Mouse (Mus musculus): ENCODE data around the gene Ube2e2.
"Not testable (repeated sequence)": the region's sequence is repeated elsewhere in the genome, so short reads cannot be mapped to it uniquely, and the experiment has no call there.

Gene Ube2e2

GRCm38 (mm10) chr14:18637739-18638138 is 256.3 kb downstream of the Ube2e2 start:
- no peak for DNase-seq (ENCODE audit: extremely low spot score, low spot score)

GRCm38 (mm10) chr14:18628170-18628569 is 265.9 kb downstream of the Ube2e2 start:
- DNase-seq (ENCODE audit: extremely low spot score, low spot score), result no peak

DNA sequence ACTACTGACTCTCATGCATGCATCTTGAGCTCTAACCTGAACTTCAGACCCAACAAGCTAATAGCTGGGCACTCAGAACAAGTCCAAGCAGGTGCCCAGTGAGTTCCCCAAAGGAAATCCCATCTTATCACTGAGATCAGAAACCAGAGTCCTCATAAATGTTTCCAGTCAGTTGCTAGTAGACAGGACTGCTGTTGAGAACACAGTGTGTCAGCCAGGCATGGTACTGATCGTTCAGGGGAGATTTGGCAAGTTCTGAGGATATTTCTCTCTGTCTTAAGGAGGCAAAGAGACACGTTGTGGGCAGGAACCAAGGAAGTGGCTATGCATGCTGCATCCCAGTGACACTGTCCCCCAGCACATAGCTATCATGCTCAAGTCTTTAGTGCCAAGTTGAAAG is 275.5 kb downstream of the Ube2e2 start:
- DNase-seq (ENCODE audit: extremely low spot score, low spot score), result no peak

DNA sequence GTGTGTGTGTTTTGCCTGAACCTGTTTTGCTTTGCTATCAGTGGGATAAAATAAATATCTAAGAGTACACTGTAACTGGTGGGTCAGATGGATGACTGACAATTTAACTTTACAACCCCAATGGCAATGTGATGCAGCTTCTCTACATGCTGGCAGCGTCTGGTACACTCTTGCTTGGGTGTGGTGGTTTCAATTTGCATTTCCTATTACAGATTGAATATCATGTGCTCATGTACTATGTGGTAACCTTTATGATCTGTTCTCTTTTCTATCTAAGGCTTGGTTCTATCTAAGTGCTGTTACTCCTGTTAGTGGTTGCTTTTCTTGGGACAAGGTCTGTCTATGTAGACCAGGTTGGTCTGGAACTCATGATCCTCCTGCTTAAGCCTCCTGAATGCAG is 292.1 kb downstream of the Ube2e2 start:
- DNase-seq (ENCODE audit: extremely low spot score, low spot score), result no peak

DNA sequence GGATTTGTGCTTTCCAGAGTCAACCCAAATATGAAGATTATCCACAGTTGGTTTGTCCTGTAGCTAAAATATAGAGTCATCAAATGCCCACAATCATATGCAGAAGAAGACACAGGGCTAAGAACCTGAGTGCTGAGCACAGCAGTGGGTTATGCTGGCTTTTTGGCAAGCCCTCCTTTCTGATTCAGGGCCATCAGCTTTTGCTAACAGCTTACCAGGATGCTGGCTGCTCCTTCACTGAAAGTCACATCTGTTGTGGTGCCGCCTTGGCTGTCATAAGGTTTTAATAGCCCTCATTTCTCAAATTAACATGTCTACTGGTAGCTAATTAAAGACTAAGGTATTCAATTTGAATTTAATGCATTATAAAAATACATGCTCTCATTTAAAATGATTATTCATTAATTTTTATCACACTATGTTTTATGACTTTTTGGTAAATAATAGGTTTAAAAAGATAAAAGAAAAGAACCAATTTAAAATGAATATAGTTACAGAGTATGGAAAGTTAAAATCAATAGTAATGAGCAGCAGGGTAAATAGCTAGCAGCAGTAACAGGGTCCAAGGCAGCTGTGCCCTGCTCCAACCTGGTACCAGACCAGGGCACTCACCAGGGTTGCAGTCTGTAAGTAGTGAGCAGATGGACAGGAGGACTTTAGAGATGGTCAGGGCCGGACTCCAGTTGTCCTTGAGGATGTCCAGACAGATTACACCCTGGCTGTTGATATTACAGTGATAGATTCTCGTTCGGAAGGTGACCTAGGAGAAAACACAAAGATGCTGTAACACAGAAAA is 307.6 kb downstream of the Ube2e2 start:
- no peak for DNase-seq (ENCODE audit: extremely low spot score, low spot score)

GRCm38 (mm10) chr14:18581735-18582134 is 312.3 kb downstream of the Ube2e2 start:
- no peak for DNase-seq (ENCODE audit: extremely low spot score, low spot score)

- no peak for DNase-seq (ENCODE audit: extremely low spot score, low spot score)
Observed at GRCm38 (mm10) chr14:18574756-18575155, 319.3 kb downstream of the Ube2e2 start.

- no peak for DNase-seq (ENCODE audit: extremely low spot score, low spot score)
Observed at GRCm38 (mm10) chr14:18574130-18574721, 319.8 kb downstream of the Ube2e2 start.

DNA sequence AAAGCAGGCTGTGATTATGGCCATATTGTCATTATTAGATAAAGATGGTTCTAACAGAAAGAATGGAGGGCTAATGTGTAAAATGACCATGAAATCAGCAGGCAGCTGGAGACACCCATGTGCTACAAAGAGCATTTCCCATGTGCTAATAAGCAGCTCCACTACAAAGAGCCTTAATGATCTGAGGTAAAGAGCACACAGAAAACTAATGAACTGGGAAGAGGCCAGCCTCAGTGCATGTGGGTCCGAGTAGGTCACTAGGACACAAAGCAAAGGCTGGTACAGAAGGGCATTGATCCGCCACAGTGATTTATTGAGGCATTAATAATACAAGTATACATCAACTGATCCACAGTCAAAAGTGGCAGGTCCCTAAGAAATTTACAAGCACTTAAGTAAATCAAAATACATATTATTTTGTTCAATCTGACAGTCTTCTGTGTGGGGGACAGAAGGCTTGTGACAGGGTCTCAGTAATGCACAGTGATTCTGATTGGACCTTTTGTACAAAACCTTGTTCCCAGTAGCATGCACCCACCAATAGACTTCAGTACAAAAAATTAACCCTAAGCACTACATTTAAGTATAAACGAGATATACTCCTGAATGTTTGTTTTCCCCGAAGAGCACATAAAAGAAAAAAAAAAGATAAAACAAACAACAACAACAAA is 320.6 kb downstream of the Ube2e2 start:
- DNase-seq (ENCODE audit: extremely low spot score, low spot score), result no peak

DNA sequence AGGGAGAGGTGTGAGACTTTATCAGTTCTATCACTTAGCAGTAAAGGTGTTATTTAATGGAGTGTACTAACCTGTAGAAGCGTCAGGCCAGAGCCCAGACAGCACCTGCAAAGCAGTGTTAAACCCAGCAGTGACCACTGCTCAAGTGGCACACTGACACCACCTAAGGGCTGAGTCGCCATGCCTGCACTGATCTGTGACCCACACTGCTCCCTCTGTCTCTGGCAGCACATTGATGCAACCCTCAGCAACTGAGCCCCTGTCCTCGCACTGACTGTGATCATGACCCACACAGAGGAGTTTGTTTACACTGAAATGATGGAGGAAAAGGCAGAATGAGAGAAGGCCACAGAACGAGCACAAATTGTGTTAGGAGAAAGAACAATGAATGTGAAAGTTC is 321.2 kb downstream of the Ube2e2 start:
- no peak for DNase-seq (ENCODE audit: extremely low spot score, low spot score)

DNA sequence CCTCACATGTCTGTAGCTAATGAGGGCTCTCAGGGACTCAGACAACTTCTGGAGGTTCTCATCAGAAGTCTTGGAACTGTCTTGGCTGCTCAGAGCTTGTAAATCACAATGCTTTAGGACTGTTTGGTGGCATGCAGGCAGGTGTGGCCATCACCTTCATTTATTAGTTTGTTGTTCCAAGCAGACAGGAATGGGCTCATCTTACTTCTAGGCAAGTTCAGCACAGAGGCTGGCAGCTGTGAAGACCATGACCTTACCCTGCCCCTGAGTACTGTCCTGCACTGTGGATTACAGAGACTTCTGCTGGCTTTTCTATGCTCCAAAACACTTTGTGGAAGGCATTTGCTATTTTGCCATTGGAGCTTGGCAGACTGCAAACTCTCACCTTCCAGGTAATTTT is 324.5 kb downstream of the Ube2e2 start:
- DNase-seq (ENCODE audit: extremely low spot score, low spot score), result no peak

DNA sequence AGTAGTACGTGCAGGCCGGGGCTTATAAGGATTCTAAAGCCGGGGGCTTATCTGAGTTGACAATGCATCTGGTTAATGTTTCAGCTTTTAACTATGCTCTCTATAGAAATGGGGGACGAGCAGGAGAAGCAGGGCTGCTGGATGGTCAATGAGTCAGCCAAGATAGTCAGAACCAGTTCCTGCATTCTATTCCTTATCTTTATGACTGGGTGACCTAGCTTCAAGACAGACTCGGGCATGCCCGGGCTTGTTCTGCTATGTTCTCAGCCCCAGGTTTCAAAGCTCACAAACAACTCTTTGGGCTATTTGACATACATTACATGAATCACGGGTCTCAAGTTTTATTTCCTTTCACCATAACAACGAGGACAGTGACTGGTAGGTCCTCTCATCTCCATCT is 329.1 kb downstream of the Ube2e2 start:
- DNase-seq (ENCODE audit: extremely low spot score, low spot score), result not testable (repeated sequence)

GRCm38 (mm10) chr14:18555287-18555686 is 338.8 kb downstream of the Ube2e2 start:
- DNase-seq (ENCODE audit: extremely low spot score, low spot score), result no peak

DNA sequence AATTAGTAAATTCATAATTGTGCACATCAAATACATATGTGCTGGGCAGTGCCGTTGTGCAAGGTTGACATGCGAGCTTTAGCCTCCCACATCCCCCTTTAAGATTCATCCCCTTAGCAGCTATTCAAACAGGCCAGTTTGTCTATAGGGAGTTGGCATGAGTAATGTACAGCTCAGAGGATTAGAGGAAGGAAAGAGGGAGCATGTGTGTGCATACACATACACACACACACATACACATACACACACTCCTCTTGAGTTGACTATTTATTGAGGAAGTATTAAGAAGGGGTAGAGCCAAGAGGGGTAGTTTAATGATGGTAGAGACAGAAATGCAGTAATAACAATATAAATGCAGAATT is 339.5 kb downstream of the Ube2e2 start:
- DNase-seq (ENCODE audit: extremely low spot score, low spot score), result no peak

DNA sequence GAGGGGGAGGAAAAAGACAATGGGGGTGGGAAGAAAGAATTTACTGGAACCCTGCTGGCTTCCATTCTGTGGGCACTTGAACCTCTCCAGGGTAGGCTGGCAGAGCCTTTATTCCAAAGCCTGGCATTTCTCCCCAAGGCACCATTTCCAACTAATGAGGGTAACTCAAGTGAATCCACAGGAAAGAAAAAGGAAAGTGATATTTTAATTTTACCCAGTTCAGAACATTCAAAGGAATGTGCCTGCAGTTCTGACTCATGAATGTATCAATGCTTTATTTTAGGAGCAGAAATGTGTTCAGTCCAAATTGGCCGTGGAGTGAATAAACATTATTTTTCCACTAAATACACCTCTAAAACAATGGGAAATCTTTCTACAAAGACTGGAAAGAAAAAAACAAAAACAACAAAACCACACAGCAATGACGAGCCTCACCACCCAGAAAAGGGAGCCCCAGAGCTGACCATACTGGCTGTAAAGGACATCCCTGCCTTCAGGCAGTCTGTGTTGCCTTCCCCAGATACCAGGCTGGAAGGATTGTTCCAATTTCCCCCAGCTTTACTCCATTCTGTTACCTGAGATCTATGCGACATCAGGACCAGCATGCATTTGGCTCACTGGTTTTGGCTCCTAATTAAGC is 340.0 kb downstream of the Ube2e2 start:
- no peak for DNase-seq (ENCODE audit: extremely low spot score, low spot score)

- DNase-seq (ENCODE audit: extremely low spot score, low spot score), result no peak
Observed at GRCm38 (mm10) chr14:18547541-18547940, 346.5 kb downstream of the Ube2e2 start.

DNA sequence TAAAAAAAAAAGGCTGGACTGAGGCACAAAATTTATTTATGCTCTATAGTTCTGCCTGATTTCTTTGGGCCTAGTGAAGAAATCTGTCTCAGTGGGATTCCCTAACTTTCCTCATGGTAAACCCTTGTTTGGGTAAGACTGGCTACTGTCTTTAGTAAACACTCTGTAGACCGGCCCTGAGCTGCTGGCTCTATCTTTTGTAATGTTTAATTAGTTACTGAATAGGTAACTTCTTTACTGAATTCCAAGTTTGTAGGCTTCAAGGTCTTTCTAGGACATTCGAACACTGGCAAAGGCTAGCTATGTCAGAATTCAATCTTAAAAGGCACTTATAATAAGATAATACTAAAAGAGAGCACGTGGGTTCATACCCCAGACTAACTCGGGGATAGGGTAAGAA is 355.0 kb downstream of the Ube2e2 start:
- not testable (repeated sequence) for DNase-seq (ENCODE audit: extremely low spot score, low spot score)

- no peak for DNase-seq (ENCODE audit: extremely low spot score, low spot score)
Observed at GRCm38 (mm10) chr14:18530899-18531298, 363.2 kb downstream of the Ube2e2 start.

- DNase-seq (ENCODE audit: extremely low spot score, low spot score), result no peak
Observed at GRCm38 (mm10) chr14:18530496-18530895, 363.6 kb downstream of the Ube2e2 start.
